Mouse (Mus musculus) WW6 (cell line): ENCODE results near the gene Thbs4.

Experiments used
- DNase-seq: peaks from one replicate; pipeline ENCODE4 v3.0.0-alpha.2; 2013; ENCODE audit warnings: low read depth, low spot score

The Thbs4 gene

GRCm38 (mm10) chr13:92762322-92762721, 32.3 kb downstream of the Thbs4 start:
- no peak for DNase-seq

- no peak for DNase-seq
These were observed 34.1 kb downstream of the Thbs4 start for GRCm38 (mm10) chr13:92760519-92760918.

DNA sequence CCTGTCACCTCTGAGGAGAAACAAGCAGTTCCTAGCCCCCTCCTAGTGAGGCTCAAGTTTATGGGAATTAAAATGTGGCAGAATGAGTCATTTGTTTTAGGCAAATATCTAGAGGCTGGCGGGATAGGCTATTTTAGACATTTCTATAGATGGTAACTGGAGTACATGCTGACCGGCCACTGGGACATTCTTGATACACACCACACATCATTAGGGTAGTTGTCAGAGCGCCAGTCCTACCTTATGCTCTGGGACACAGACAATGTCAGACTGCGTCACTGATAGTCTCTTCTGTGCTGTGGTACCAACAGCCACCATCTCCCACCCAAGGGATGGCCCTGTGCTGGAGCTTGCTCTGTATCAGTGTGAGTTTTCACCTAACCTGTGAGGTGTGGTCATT, 35.5 kb downstream of the Thbs4 start:
- no peak for DNase-seq

DNA sequence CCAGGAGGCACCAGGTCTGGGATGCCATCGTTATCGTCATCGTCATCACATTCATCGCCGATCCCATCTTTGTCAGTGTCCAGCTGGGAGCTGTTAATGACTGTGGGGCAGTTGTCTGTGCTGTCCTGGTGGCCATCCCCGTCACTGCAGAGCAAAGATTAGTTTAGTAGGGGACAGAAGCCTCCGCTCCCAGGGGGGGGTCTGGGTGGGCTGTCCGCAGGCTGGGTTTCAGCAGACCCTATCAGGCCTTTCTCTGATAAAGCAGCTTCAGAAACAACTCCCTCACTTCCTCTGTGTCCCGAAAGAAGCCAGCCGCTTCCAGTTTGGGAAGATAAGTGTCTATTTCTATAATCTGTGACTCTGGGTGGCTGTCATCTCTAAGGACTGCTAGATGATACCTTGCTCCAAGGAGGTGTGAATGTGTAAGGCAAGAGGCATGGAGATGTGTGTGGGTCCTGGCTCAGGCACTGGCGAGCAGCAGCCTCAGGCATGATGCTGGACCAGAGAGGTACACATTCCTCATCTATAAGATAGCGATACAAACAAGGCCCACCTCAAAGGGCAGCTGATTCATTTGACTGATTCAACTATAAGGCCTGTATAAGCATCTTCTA, 36.5 kb downstream of the Thbs4 start:
- no peak for DNase-seq

GRCm38 (mm10) chr13:92755036-92755435, 39.6 kb downstream of the Thbs4 start:
- DNase-seq: no peak

GRCm38 (mm10) chr13:92753676-92754075, 40.9 kb downstream of the Thbs4 start:
- DNase-seq: no peak

- peak; percentile 34 for DNase-seq
These were observed 42.7 kb downstream of the Thbs4 start for GRCm38 (mm10) chr13:92751726-92752565.

- peak; percentile 40 for DNase-seq
These were observed 43.6 kb downstream of the Thbs4 start for GRCm38 (mm10) chr13:92750976-92751518.

GRCm38 (mm10) chr13:92743337-92743736, 51.3 kb downstream of the Thbs4 start:
- DNase-seq: no peak

- DNase-seq: no peak
These were observed 51.7 kb downstream of the Thbs4 start for GRCm38 (mm10) chr13:92742886-92743285.

GRCm38 (mm10) chr13:92740671-92741270, 53.8 kb downstream of the Thbs4 start:
- no peak for DNase-seq

DNA sequence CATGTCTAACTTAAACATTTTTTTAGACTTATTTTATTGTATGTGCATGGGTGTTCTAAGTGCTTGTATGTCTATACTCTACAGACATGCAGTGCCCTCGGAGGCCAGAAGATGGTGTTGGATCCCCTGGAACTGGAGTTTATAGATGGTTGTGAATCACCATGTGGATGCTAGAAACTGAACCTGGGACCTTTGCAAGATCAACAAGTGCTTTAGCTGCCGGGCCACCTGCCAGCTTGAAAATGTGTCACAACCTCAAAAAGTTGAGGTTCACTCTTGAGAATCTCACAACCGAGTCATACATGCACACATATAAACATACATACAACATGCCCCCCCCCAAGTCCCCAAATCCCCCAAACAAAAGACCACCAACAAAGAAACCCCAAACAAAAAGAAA, 54.8 kb downstream of the Thbs4 start:
- no peak for DNase-seq

GRCm38 (mm10) chr13:92738821-92739220, 55.8 kb downstream of the Thbs4 start:
- no peak for DNase-seq

- no peak for DNase-seq
These were observed 57.9 kb downstream of the Thbs4 start for GRCm38 (mm10) chr13:92736516-92737300.

- no peak for DNase-seq
These were observed 58.9 kb downstream of the Thbs4 start for GRCm38 (mm10) chr13:92735693-92736092.

DNA sequence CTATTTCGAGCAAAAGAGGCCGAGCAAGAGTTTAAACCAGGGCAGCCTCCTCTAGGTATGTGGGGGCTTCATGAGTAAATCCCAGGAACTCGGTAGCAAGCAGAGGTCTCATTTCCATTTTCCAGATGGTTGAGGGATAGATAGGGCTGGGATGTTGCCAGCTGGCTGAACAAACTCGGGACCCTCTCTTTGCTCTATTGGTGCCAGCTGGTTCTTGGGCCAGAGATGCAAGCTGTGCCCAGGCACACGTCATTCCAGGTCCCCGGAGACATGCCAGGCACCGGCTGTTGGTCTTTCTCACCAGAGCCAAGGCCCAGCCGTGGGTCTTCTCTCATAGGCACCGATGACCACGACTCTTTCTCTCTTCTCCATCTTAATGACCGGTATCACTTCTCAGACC, 60.9 kb downstream of the Thbs4 start:
- no peak for DNase-seq

GRCm38 (mm10) chr13:92733252-92733651, 61.4 kb downstream of the Thbs4 start:
- peak; percentile 36 for DNase-seq

DNA sequence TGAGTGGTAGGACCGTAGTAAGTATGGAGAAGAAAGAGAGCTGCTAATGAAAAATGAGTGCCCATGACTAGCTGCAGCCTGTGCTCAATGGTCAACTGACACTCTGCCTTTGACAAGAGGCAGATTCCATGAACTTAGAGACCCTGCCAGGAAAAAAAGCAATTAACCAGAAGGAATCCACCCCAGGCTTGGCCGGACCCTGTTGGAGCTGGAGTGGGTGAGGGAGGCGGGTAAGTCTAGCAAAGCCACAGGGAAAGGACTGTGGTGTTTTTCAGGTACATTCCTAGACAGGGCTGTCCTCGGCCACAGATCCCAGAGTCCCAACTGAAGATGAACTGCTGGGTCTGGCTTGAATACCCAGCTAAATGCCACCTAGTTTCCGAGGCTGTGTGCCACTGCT, 61.8 kb downstream of the Thbs4 start:
- no peak for DNase-seq

- DNase-seq: no peak
These were observed 62.8 kb downstream of the Thbs4 start for GRCm38 (mm10) chr13:92731811-92732210.

GRCm38 (mm10) chr13:92729811-92730210, 64.8 kb downstream of the Thbs4 start:
- no peak for DNase-seq

DNA sequence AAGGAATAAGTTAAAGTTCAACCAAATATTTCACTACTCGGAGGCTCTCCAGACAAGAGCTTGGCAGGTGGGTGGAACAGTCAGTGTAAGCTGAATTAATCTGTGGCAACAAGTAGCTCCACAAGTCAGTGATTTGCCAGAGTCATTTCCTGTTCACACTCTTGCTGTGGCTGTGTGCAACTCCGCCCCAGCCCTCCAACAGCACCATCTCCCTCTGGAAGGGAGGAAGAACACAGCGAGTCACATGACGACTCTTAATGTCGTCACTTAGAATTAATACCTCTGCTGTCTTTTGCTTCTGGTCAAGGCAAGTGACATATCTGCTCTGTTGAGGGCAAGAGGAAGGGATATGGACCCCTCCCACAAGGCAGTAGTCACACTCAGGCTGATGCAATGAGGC, 72.2 kb downstream of the Thbs4 start:
- DNase-seq: no peak

- DNase-seq: no peak
These were observed 73.6 kb downstream of the Thbs4 start for GRCm38 (mm10) chr13:92721006-92721405.
